Mouse (Mus musculus) lung, embryonic 14.5 days (tissue): ENCODE measurements around the gene Krt34. TPM values are rescaled to one million over a fixed set of nuclear protein-coding genes. Genes with fewer than 3 reads are reported as not detected.

Experiments
- ATAC-seq: fragments of 200-750 bp; cut with Nextera tagmentation; 2 replicates; pipeline ENCODE4 v1.8.0; 2017; ENCODE audit warnings: mild to moderate bottlenecking, moderate TSS enrichment, moderate library complexity; ENCODE audit not compliant: insufficient read depth
- DNase-seq: peaks from one replicate; pipeline ENCODE4 v3.0.0-alpha.2; 2015
- H3K27ac ChIP-seq: fragments of 300-500 bp; sonication (generic); 2 replicates; pipeline ENCODE4 v1.5.1; 2014; ENCODE audit warnings: low read depth, mild to moderate bottlenecking, moderate library complexity
- H3K27me3 ChIP-seq: fragments of 300-500 bp; sonication (generic); 2 replicates; pipeline ENCODE4 v1.6.1; 2014; ENCODE audit warnings: low read length, control low read depth; ENCODE audit not compliant: insufficient read depth
- H3K36me3 ChIP-seq: fragments of 300-500 bp; sonication (generic); 2 replicates; pipeline ENCODE4 v1.6.1; 2014; ENCODE audit warnings: control low read depth; ENCODE audit not compliant: insufficient read depth
- H3K4me1 ChIP-seq: fragments of 300-500 bp; sonication (generic); 2 replicates; pipeline ENCODE4 v1.6.1; 2014; ENCODE audit warnings: antibody characterized with exemption, control low read depth; ENCODE audit not compliant: insufficient read depth
- H3K4me2 ChIP-seq: fragments of 300-500 bp; sonication (generic); 2 replicates; pipeline ENCODE4 v1.6.1; 2014; ENCODE audit warnings: mild to moderate bottlenecking
- H3K4me3 ChIP-seq: fragments of 300-500 bp; sonication (generic); 2 replicates; pipeline ENCODE4 v1.5.1; 2014; ENCODE audit warnings: low read depth, low read length
- H3K9ac ChIP-seq: fragments of 300-500 bp; sonication (generic); 2 replicates; pipeline ENCODE4 v1.6.1; 2014
- H3K9me3 ChIP-seq: fragments of 300-500 bp; sonication (generic); 2 replicates; pipeline ENCODE4 v1.6.1; 2016; ENCODE audit warnings: low read depth, low read length, control low read depth
- CTCF ChIP-seq: IDR thresholded peaks from 2 replicates; pipeline ENCODE4 v1.5.1; 2016; ENCODE audit warnings: antibody characterized with exemption, low read depth
- WGBS: fragments of 180-500 bp; shearing (Covaris S2); extraction: QIAGEN DNeasy Blood & Tissue Kit; methylation state at CpG from one replicate; pipeline ENCODE4 v1.1.7; 2014; 5-methylcytosine and 5-hydroxymethylcytosine counted together
- polyA plus RNA-seq: library from polyadenylated mRNA; unstranded; fragments of >200 nt; fragmentation: Nextera tagmentation; extraction: Ambion mirVana; gene quantifications from 2 replicates; pipeline ENCODE4 v1.2.1, GENCODE M21; 2014

Gene Krt34
- polyA plus RNA-seq: not detected in 2 replicates

GRCm38 (mm10) chr11:100041454-100041853, at the start of gene Krt34:
TSS of gene Krt34 (minus strand) at chr11:100041554.
- no peak within 1 kb of the TSS for H3K4me2 ChIP-seq
- no peak within 1 kb of the TSS for H3K4me3 ChIP-seq
- no peak within 1 kb of the TSS for H3K9ac ChIP-seq
- no peaks in the 10 kb centered on the region for H3K9me3 ChIP-seq
- TF ChIP-seq CTCF: no peak
- DNase-seq (no peak), ATAC-seq (no peak)
- WGBS: 90% methylated on average over 6 of the region's 6 CpGs
- no peaks in the 10 kb centered on the region for H3K4me1 ChIP-seq
- H3K27me3 ChIP-seq: no peaks in the 10 kb centered on the region
- no peak within 1 kb of the TSS for H3K27ac ChIP-seq
- H3K36me3 ChIP-seq: no peaks in the 10 kb centered on the region

- ATAC-seq (no peak), DNase-seq (no peak)
- no peak for TF ChIP-seq CTCF
- H3K4me2 ChIP-seq: no peak overlapping the region
- H3K27ac ChIP-seq: no peak overlapping the region
- no peaks in the 10 kb centered on the region for H3K9me3 ChIP-seq
- no peaks in the 10 kb centered on the region for H3K4me1 ChIP-seq
- H3K27me3 ChIP-seq: no peaks in the 10 kb centered on the region
- no peak overlapping the region for H3K9ac ChIP-seq
- no peaks in the 10 kb centered on the region for H3K36me3 ChIP-seq
- 64% methylated on average over 7 of the region's 7 CpGs for WGBS
- no peak overlapping the region for H3K4me3 ChIP-seq
Measured at GRCm38 (mm10) chr11:100088378-100089025, 47.1 kb upstream of the Krt34 start.

- Histone ChIP-seq H3K4me2 (no peak within 1 kb of the TSS), H3K9me3 (no peaks in the 10 kb centered on the region), H3K27ac (no peak within 1 kb of the TSS), H3K4me1 (no peaks in the 10 kb centered on the region), H3K9ac (no peak within 1 kb of the TSS), H3K27me3 (no peaks in the 10 kb centered on the region), H3K4me3 (no peak within 1 kb of the TSS), H3K36me3 (no peaks in the 10 kb centered on the region)
- DNase-seq (no peak), ATAC-seq (no peak)
- 81% methylated on average over 10 of the region's 10 CpGs for WGBS
- no peak for TF ChIP-seq CTCF
Measured at GRCm38 (mm10) chr11:100087861-100088260, 46.5 kb upstream of the Krt34 start, which contains the start of gene Krt32. TSS of gene Krt32 (minus strand) at chr11:100088226.

GRCm38 (mm10) chr11:100073873-100074272, 32.5 kb upstream of the Krt34 start:
- H3K9ac ChIP-seq: no peak overlapping the region
- no peaks in the 10 kb centered on the region for H3K4me1 ChIP-seq
- no peak overlapping the region for H3K4me2 ChIP-seq
- WGBS: 48% methylated on average over 1 of the region's 1 CpGs
- DNase-seq: peak; percentile 26
- H3K27me3 ChIP-seq: no peaks in the 10 kb centered on the region
- TF ChIP-seq CTCF: no peak
- no peaks in the 10 kb centered on the region for H3K36me3 ChIP-seq
- no peak overlapping the region for H3K4me3 ChIP-seq
- H3K9me3 ChIP-seq: no peaks in the 10 kb centered on the region
- no peak overlapping the region for H3K27ac ChIP-seq
- no peak for ATAC-seq

- Histone ChIP-seq H3K27ac (0 out of 2 replicates have a peak overlapping the region, but pooled peaks have one; percentile 25), H3K9ac (no peak overlapping the region), H3K4me2 (no peak overlapping the region), H3K9me3 (no peaks in the 10 kb centered on the region), H3K27me3 (no peaks in the 10 kb centered on the region), H3K36me3 (no peaks in the 10 kb centered on the region), H3K4me1 (0 out of 2 replicates have a peak, but pooled peaks cover 4% of the 10 kb centered on the region), H3K4me3 (no peak overlapping the region)
- peak; percentile 29; the same call in 1 of the 2 replicates for TF ChIP-seq CTCF
- 57% methylated on average over 17 of the region's 17 CpGs for WGBS
- DNase-seq: peak; percentile 53
- ATAC-seq: peak; percentile 60; the same call in 1 of the 2 replicates
Measured at GRCm38 (mm10) chr11:100067293-100068036, 26.1 kb upstream of the Krt34 start.

- Histone ChIP-seq H3K9me3 (no peaks in the 10 kb centered on the region), H3K36me3 (no peaks in the 10 kb centered on the region), H3K27ac (no peak overlapping the region), H3K27me3 (no peaks in the 10 kb centered on the region), H3K4me1 (0 out of 2 replicates have a peak, but pooled peaks cover 4% of the 10 kb centered on the region), H3K4me2 (no peak overlapping the region), H3K4me3 (no peak overlapping the region), H3K9ac (no peak overlapping the region)
- TF ChIP-seq CTCF: no peak
- ATAC-seq (no peak), DNase-seq (peak; percentile 12)
- WGBS: 66% methylated on average over 12 of the region's 12 CpGs
Measured at GRCm38 (mm10) chr11:100066236-100067010, 25.1 kb upstream of the Krt34 start.
